Mouse (Mus musculus): ENCODE results near the gene Atp6v0c.

DNA sequence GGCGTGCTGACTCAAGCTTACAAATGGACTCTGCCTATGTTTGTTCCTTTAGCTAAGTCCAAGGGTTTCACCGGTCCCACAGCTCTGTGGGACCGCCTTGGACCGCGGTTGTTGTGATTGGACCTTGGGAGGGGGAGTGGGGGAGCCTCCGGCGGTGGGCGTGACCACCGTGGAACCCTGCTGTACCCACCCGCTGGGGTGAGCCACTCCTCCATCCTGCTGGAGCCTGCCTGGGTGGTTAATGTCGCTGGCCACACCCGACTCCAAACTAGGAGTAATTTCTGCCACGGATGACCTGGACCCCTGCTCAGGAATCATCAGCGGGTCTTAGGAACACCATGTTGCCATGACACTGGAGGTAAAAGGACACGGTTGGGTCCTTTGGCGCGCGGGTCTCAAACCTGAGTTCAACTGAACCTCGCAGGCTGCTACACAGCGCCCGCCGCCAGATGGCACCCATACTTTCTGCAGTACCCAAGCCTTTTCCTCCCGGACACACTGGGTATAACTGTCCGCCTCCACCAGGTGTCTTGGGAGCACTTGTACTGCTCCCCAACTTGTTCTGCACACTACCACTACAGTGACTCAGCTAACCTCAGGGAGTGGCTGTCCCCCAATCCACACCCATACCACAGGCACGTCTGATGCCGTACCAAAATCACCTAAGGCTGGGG, 17.5 kb downstream of the Atp6v0c start:
- TF ChIP-seq EP300 (IDR thresholded peaks at IDR 0.05; ENCODE audit: low read depth) (peak; percentile 54; the same call in 1 of the 2 replicates), CTCF (IDR thresholded peaks at IDR 0.05; ENCODE audit: low read depth) (peak; percentile 99)

All from liver, embryonic 14.5 days (tissue).